Mouse (Mus musculus) retina, postnatal 7 days (tissue): ENCODE results near the gene Tcl1b2.
"Not testable (repeated sequence)": the region's sequence is repeated elsewhere in the genome, so short reads cannot be mapped to it uniquely, and the experiment has no call there.

ENCODE experiments used
- DNase-seq: peaks from one replicate; pipeline ENCODE4 v3.0.0-alpha.2; 2012; ENCODE audit warnings: low read depth, low spot score

Tcl1b2 gene

GRCm38 (mm10) chr12:105173366-105173765, 27.6 kb downstream of the Tcl1b2 start:
- no peak for DNase-seq

GRCm38 (mm10) chr12:105174318-105174717, 28.5 kb downstream of the Tcl1b2 start:
- DNase-seq, result not testable (repeated sequence)

DNA sequence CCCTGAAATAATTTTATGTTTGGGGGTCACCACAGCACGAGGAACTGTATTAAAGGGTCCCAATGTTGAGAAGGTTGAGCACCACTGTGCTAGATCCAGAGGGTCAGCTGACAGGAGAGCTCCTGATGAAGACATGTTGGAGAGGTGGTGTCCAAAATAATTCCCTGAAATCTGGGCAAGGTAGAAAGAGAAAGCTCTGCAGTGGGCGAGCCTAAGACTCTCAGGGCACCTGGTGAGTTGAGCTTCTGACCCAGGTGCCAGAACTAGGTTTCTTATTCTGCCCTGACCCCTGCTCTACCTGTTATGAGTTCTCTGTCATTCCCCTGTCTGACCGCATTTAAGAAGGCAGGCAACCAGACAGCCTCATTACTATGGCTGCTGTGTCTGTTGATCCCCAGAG, 30.2 kb downstream of the Tcl1b2 start, which contains the start of gene Tcl1b5:
Gene Tcl1b5, plus strand, starts transcription at position 301 of the 400 bp plus-strand sequence.
- DNase-seq, result not testable (repeated sequence)

GRCm38 (mm10) chr12:105181040-105181644, 35.3 kb downstream of the Tcl1b2 start:
- DNase-seq, result not testable (repeated sequence)

DNA sequence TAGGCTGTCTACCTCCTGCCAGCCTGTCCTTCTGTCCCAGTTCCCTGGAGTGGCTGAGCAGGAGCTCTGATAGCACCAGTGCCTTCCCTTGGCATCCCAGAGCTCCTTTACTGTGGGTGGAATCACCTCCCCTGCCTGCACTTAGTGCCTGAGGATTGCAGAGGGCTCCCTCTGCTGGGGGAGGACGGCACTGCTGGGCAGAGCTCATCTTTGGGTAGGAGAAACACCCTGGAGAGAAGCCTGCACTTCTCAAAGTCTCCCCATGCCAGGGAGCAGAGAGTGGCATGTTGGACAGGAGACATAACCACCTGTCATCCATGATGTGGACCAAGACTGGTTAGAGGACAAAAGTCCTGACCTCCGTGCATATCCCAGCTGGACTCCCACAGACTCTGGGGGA, 43.2 kb downstream of the Tcl1b2 start:
- not testable (repeated sequence) for DNase-seq

DNA sequence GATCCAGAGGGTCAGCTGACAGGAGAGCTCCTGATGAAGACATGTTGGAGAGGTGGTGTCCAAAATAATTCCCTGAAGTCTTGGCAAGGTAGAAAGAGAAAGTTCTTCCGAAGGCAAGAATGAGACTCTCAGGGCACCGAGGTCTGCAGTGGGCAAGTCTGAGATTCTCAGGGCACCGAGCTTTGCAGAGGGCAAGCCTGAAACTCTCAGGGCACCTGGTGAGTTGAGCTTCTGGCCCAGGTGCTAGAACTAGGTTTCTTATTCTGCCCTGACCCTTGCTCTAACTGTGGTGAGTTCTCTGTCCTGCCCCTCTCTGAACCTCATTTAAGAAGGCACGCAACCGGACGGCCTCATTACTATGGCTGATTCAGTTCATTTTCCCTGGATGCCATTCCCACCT, 44.9 kb downstream of the Tcl1b2 start, which contains the start of gene Tcl1b3:
Gene Tcl1b3, plus strand, starts transcription at position 301 of the 400 bp plus-strand sequence.
- not testable (repeated sequence) for DNase-seq

GRCm38 (mm10) chr12:105199684-105200497, 54.1 kb downstream of the Tcl1b2 start:
- DNase-seq, result not testable (repeated sequence)

DNA sequence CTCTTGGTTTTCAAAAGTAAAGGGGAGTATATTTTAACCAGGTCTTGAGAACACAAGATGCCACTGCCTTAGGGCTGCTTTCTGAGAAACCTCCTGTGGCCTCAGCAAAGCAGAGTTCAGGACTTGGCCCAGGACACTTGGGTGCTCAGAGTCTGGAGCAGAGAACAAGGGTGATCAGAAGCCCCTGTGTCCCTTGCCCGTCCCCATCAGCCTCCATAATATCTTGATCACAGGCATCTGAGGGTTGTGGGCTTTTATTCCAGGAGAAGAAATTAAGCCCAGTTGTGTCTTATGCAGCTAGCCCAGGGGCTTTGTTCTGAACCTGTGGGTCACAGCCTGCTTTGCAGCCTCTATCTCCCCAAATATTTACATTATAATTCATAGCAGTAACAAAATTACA, 55.8 kb downstream of the Tcl1b2 start, which contains the start of gene Tcl1b4:
Gene Tcl1b4, plus strand, starts transcription at position 301 of the 400 bp plus-strand sequence.
- DNase-seq, result not testable (repeated sequence)
